Mouse (Mus musculus) stomach, embryonic 16.5 days (tissue): ENCODE data around the gene Supt6. TPM values are rescaled to one million over a fixed set of nuclear protein-coding genes. Genes with fewer than 3 reads are reported as not detected.

ENCODE experiments used
- ATAC-seq: fragments of 200-750 bp; cut with Nextera tagmentation; 2 replicates; pipeline ENCODE4 v1.8.0; 2017; ENCODE audit warnings: moderate number of reproducible peaks, moderate TSS enrichment; ENCODE audit not compliant: insufficient read depth, low FRiP score
- H3K27ac ChIP-seq: fragments of 300-500 bp; sonication (generic); 2 replicates; pipeline ENCODE4 v1.5.1; 2014; ENCODE audit warnings: low read length
- H3K27me3 ChIP-seq: fragments of 300-500 bp; sonication (generic); 2 replicates; pipeline ENCODE4 v1.6.1; 2014; ENCODE audit warnings: low read length, control low read depth, mixed read lengths; ENCODE audit not compliant: control insufficient read depth, insufficient read depth
- H3K36me3 ChIP-seq: fragments of 300-500 bp; sonication (generic); 2 replicates; pipeline ENCODE4 v1.6.1; 2014; ENCODE audit warnings: low read length; ENCODE audit not compliant: control insufficient read depth, insufficient read depth
- H3K4me1 ChIP-seq: fragments of 300-500 bp; sonication (generic); 2 replicates; pipeline ENCODE4 v1.6.1; 2014; ENCODE audit warnings: low read length, control low read depth, mixed read lengths; ENCODE audit not compliant: control insufficient read depth, insufficient read depth
- H3K4me2 ChIP-seq: fragments of 300-500 bp; sonication (generic); 2 replicates; pipeline ENCODE4 v1.6.1; 2014; ENCODE audit warnings: low read depth, low read length, mixed read lengths
- H3K4me3 ChIP-seq: fragments of 300-500 bp; sonication (generic); replicated peaks from 2 replicates; pipeline ENCODE4 v1.5.1; 2014; ENCODE audit warnings: mild to moderate bottlenecking, low read length
- H3K9ac ChIP-seq: fragments of 300-500 bp; sonication (generic); 2 replicates; pipeline ENCODE4 v1.6.1; 2014; ENCODE audit warnings: low read length
- H3K9me3 ChIP-seq: fragments of 300-500 bp; sonication (generic); replicated peaks from 2 replicates; pipeline ENCODE4 v1.6.1; 2016; ENCODE audit warnings: low read length, control low read depth; ENCODE audit not compliant: control insufficient read depth
- WGBS: fragments of 180-500 bp; shearing (Covaris S2); extraction: QIAGEN DNeasy Blood & Tissue Kit; methylation state at CpG from one replicate; pipeline ENCODE4 v1.1.7; 2014; 5-methylcytosine and 5-hydroxymethylcytosine counted together
- polyA plus RNA-seq: library from polyadenylated mRNA; unstranded; fragments of >200 nt; fragmentation: Nextera tagmentation; extraction: Ambion mirVana; gene quantifications from 2 replicates; pipeline ENCODE4 v1.2.1, GENCODE M21; 2015

Supt6 gene
- polyA plus RNA-seq, 1 experiment from 2014 or later = 29.3 TPM

DNA sequence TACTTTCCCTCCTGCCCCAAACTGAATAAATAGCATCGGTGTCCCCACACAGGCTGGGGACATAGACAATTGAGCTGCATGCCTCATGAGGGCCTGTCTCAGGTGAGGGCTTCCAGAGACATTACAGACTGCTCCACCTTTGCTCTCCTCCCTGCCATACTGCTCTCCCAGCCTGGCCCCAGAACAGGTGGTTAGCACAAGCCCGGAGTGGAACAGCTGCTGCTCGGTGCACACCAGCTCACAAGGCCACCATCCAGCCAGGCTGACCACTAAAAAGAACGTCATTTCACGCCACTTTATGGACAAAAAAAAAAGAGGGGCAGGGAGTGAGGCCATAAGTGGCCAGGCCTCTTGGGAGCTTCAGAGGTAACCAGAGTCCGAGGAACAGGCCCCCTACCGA, 38.6 kb downstream of the Supt6 start:
- WGBS = 84% methylated on average over 7 of the region's 7 CpGs
- no peak overlapping the region for H3K4me2 ChIP-seq
- H3K4me1 ChIP-seq = no peaks in the 10 kb centered on the region
- no peaks in the 10 kb centered on the region for H3K9me3 ChIP-seq
- H3K27ac ChIP-seq = no peak overlapping the region
- H3K36me3 ChIP-seq = peaks cover 45% of the 10 kb centered on the region
- H3K9ac ChIP-seq = no peak overlapping the region
- H3K27me3 ChIP-seq = no peaks in the 10 kb centered on the region
- no peak overlapping the region for H3K4me3 ChIP-seq
- no peak for ATAC-seq

DNA sequence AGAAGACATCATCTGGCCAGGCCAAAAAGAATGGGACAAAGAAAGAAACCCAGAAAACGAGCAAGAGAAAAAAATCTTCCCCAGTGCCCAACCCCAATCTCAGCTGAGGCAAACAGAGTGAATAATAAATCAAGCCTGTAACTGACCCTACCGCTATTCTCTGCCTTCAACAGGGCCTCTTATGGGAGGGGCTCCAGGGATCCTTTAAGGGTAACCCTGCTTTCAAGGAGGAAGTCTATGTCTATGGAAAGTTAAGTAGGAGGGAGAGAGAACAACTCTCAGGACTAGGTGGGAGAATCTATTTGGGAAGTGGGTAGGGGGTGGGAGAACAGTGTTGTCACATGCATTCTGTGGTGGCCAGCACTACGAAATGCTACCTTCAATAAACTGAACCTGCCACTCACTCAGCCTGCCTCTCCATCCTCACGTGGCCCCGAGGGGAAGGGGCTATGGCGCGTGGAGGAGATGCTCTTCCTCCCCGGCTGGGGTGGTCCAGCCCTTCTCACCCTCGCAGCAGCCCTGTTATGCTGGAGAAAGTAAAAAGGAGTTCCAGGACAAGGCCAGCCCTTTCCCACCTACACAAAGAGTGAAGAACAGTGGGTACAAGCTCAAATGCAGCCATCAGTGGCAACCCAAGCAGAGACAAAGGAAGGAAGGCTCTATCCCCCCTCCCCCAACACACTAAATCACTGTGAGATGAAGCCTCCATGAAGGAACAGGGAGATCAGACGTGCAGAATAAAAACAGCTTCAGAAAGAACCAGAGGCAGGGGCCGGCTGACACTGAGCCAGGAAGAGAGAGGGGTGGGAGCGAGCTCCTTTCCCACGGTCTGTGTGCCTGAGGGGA, 40.2 kb downstream of the Supt6 start:
- Histone ChIP-seq H3K36me3 (peaks cover 34% of the 10 kb centered on the region), H3K27me3 (no peaks in the 10 kb centered on the region), H3K4me3 (no peak overlapping the region), H3K9me3 (no peaks in the 10 kb centered on the region), H3K4me1 (no peaks in the 10 kb centered on the region), H3K9ac (no peak overlapping the region), H3K27ac (peak overlapping the region; percentile 33), H3K4me2 (no peak overlapping the region)
- no peak for ATAC-seq
- 50% methylated on average over 13 of the region's 13 CpGs for WGBS

DNA sequence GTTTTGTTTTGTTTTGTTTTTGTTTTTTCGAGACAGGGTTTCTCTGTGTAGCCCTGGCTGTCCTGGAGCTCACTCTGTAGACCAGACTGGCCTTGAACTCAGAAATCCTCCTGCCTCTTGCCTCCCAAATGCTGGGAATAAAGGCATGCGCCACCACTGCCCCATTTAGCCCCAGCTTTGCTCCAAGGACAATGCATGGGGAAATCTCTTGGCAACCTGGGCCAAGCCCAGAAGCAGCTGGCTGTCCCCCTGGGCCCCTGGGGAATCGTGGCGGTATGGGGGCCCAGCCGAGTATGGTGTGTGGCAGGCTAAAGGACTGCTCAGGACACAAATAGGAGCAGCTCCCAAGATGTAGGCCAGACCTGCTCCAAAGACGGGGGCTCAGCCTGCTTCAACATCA, 41.5 kb downstream of the Supt6 start:
- H3K9me3 ChIP-seq = no peaks in the 10 kb centered on the region
- no peak overlapping the region for H3K27ac ChIP-seq
- 81% methylated on average over 6 of the region's 6 CpGs for WGBS
- H3K27me3 ChIP-seq = no peaks in the 10 kb centered on the region
- no peak overlapping the region for H3K9ac ChIP-seq
- no peak overlapping the region for H3K4me2 ChIP-seq
- no peak overlapping the region for H3K4me3 ChIP-seq
- H3K4me1 ChIP-seq = no peaks in the 10 kb centered on the region
- no peak for ATAC-seq
- peaks cover 29% of the 10 kb centered on the region for H3K36me3 ChIP-seq

DNA sequence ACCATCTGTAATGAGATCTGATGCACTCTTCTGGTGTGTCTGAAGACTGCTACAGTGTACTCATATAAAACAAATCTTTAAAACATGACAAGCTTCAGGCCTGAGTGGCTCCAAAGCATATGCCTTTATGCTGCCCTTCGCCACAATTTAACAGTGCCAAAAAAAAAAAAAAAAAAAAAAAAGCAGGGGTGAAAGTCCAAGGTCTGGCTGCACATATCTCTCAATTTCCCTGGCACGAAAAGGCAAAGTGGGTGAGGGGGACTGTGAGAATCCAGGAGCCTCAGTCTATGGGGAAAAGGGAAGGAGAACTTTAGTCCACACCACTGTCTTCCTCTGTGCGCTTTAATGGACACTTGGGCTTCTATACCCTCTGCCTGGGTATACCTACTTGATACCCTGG, 43.4 kb downstream of the Supt6 start:
- Histone ChIP-seq H3K9me3 (no peaks in the 10 kb centered on the region), H3K27me3 (no peaks in the 10 kb centered on the region), H3K4me2 (no peak overlapping the region), H3K9ac (no peak overlapping the region), H3K27ac (no peak overlapping the region), H3K4me1 (no peaks in the 10 kb centered on the region), H3K4me3 (no peak overlapping the region), H3K36me3 (peaks cover 13% of the 10 kb centered on the region)
- WGBS = 83% methylated on average over 3 of the region's 3 CpGs
- no peak for ATAC-seq

DNA sequence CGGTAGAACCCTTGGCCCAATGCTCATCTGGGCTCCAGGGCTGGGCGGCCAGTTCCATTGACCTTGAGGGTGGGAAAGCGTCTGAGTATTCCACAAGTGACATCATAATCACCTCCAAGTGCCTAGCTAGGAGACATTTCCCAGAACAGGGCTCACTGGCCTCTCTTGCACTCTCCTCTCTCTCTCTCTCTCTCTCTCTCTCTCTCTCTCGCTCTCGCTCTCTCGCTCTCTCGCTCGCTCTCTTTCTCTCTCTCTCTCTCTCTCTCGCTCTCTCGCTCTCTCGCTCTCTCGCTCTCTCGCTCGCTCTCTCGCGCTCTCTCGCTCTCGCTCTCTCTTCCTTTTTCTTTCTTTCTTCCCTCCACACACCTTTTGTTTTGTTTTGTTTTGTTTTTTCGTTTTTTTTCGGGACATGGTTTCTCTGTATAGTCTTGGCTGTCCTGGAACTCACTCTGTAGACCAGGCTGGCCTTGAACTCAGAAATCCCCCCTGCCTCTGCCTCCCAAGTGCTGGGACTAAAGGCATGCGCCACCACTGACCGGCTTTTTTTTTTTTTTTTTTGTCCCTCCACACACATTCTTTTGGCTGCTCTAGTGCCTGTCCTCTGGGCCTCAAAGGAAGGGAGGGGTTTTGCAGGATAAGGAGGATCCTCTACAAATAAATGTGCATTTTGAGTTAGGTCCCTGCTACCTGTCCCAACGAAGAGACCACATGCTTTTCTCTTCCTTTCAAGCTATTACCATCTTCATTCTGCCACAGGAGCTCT, 50.5 kb downstream of the Supt6 start:
- peak overlapping the region; percentile 71 for H3K9ac ChIP-seq
- H3K9me3 ChIP-seq = no peaks in the 10 kb centered on the region
- ATAC-seq = no peak
- peak overlapping the region; percentile 42; the same call in 1 of the 2 replicates for H3K27ac ChIP-seq
- H3K4me2 ChIP-seq = peak overlapping the region; percentile 85
- H3K4me3 ChIP-seq = peak overlapping the region; percentile 64
- H3K36me3 ChIP-seq = no peaks in the 10 kb centered on the region
- H3K4me1 ChIP-seq = peaks cover 8% of the 10 kb centered on the region
- no peaks in the 10 kb centered on the region for H3K27me3 ChIP-seq
- 56% methylated on average over 23 of the region's 23 CpGs for WGBS

DNA sequence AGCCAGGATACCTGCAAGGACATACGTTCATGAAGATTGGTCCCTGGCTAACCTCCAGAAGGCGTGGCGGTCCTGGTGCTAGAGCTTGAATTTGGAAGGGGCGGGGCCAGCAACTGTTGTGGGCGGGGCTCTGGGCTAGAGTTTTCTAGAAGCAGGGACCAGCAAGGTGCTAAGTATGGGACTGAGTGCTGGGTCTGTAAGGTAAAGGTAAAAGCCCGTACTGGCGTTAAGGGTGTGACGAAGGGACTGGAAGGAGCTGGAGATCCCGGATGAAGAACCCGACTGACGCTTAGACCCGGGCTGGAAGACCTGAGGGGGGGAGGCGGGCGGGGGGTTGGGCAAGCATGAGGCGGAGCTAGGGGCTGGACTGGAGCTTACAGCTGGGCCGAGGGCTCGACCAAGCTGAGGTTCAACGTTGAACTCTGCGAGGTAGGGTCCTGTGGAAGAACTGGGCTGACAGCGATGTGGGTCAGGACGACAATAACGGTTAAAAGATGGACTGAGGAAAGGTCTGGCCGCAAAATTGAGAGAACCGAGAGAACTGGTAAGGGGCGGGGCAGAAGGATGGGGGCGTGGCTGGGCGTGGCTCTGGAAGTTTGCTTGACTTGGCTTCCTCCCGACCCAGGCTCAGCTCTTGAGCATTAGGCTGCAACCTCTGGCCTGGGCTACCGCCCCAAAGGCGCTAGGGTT, 51.2 kb downstream of the Supt6 start:
- Histone ChIP-seq H3K36me3 (no peaks in the 10 kb centered on the region), H3K4me1 (peaks cover 15% of the 10 kb centered on the region), H3K4me2 (peak overlapping the region; percentile 85), H3K27me3 (no peaks in the 10 kb centered on the region), H3K9me3 (no peaks in the 10 kb centered on the region), H3K4me3 (peak overlapping the region; percentile 64), H3K9ac (peak overlapping the region; percentile 71), H3K27ac (peak overlapping the region; percentile 42; the same call in 1 of the 2 replicates)
- 2% methylated on average over 30 of the region's 30 CpGs for WGBS
- ATAC-seq = peak; percentile 78

DNA sequence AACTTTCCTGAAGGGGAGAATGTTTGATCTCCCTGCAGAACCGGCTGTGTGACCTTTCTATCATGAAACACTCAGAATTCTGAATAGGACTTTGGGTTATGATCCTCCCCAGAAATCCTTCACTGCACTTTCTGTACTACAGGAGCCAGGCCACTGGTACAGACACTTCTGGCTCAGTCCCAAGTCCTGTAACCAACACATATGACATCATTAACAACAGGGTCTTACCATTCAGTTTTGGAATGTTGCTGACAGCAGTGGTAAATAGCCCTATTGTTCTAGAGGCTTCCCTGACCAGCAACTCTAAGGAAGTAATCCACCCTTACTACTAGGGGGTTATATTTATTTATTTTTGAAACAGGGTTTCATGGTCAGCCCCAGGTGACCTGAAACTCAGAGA, 52.7 kb downstream of the Supt6 start, which contains the start of gene Proca1:
Proca1 (plus strand) TSS at position 280 of the 400 bp plus-strand sequence.
- no peak for ATAC-seq
- H3K4me2 ChIP-seq = peak within 1 kb of the TSS; percentile 85
- H3K27me3 ChIP-seq = no peaks in the 10 kb centered on the region
- 80% methylated on average over 1 of the region's 1 CpGs for WGBS
- no peak within 1 kb of the TSS for H3K27ac ChIP-seq
- peak within 1 kb of the TSS; percentile 64 for H3K4me3 ChIP-seq
- no peaks in the 10 kb centered on the region for H3K36me3 ChIP-seq
- no peaks in the 10 kb centered on the region for H3K9me3 ChIP-seq
- peaks cover 18% of the 10 kb centered on the region for H3K4me1 ChIP-seq
- H3K9ac ChIP-seq = peak within 1 kb of the TSS; percentile 71; the same call in 1 of the 2 replicates

DNA sequence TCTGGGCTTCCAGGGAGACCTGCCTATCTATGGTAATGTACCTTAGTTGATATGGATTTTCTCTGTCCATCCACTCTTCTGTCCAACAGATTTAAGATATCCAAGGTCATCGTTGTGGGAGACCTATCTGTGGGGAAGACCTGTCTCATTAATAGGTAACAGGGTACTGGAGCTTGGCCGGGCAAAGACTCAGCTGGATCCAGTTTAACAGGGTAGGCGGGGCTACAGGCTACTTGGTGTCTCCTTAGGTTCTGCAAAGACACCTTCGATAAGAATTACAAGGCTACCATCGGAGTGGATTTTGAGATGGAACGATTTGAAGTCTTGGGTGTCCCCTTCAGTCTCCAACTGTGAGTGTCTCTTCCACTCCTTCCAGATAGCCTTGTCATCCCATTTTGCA, 55.7 kb downstream of the Supt6 start:
- H3K9ac ChIP-seq = peak overlapping the region; percentile 94

More for the DNA sequence above, 55.7 kb downstream of the Supt6 start:
- Histone ChIP-seq H3K9me3 (no peaks in the 10 kb centered on the region), H3K4me1 (peaks cover 16% of the 10 kb centered on the region), H3K27me3 (no peaks in the 10 kb centered on the region), H3K27ac (peak overlapping the region; percentile 97), H3K4me3 (peak overlapping the region; percentile 76), H3K4me2 (peak overlapping the region; percentile 69), H3K36me3 (no peaks in the 10 kb centered on the region)
- no peak for ATAC-seq
- 56% methylated on average over 6 of the region's 6 CpGs for WGBS
